Mouse (Mus musculus): ENCODE results near the gene Med12. TPM values are rescaled to one million over a fixed set of nuclear protein-coding genes. Genes with fewer than 3 reads are reported as not detected.
"Not testable (repeated sequence)": the region's sequence is repeated elsewhere in the genome, so short reads cannot be mapped to it uniquely, and the experiment has no call there.

The Med12 gene
- polyA plus RNA-seq, 1 experiment = 64.7 TPM

GRCm38 (mm10) chrX:101329372-101330028 is 55.7 kb downstream of the Med12 start:
- no peak overlapping the region for H3K27ac ChIP-seq (ENCODE audit: insufficient read depth, low read depth, low read length)
- no peak overlapping the region for H3K4me3 ChIP-seq (ENCODE audit: insufficient read depth, low read length)
- H3K4me1 ChIP-seq (ENCODE audit: control insufficient read depth, insufficient read depth, low read length) = no peaks in the 10 kb centered on the region; the same call in 1 of the 2 replicates
- TF ChIP-seq CTCF (IDR thresholded peaks at IDR 0.05; ENCODE audit: low read depth, low read length) (no peak), POLR2A (IDR thresholded peaks at IDR 0.05; ENCODE audit: borderline replicate concordance, low read depth, low read length) (no peak)

DNA sequence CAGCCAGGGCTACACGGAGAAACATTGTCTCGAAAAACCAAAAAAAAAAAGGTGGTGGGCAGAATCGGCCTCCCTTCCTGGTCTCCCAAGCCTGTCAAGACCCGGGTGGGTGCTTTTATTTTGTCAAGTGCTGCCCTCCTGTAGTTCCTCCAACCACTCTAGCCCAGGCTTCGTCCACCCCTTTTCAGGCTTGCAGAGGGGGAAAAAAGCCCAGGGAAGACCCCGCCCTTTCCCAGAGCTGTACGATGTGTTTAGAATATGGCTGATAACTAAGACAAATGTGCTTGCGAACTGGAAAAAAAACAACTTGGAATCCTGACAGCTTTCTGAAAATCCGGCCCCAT is 58.2 kb downstream of the Med12 start:
- no peaks in the 10 kb centered on the region; the same call in 1 of the 2 replicates for H3K4me1 ChIP-seq (ENCODE audit: control insufficient read depth, insufficient read depth, low read length)
- peak overlapping the region; percentile 67 for H3K4me3 ChIP-seq (ENCODE audit: insufficient read depth, low read length)
- no peak for TF ChIP-seq POLR2A (IDR thresholded peaks at IDR 0.05; ENCODE audit: borderline replicate concordance, low read depth, low read length)
- TF ChIP-seq CTCF (IDR thresholded peaks at IDR 0.05; ENCODE audit: low read depth, low read length) = no peak
- H3K27ac ChIP-seq (ENCODE audit: insufficient read depth, low read depth, low read length) = peak overlapping the region; percentile 96

GRCm38 (mm10) chrX:101332375-101333211 is 58.8 kb downstream of the Med12 start:
- Histone ChIP-seq H3K4me1 (ENCODE audit: control insufficient read depth, insufficient read depth, low read length) (no peaks in the 10 kb centered on the region; the same call in 1 of the 2 replicates), H3K4me3 (ENCODE audit: insufficient read depth, low read length) (peak overlapping the region; percentile 67), H3K27ac (ENCODE audit: insufficient read depth, low read depth, low read length) (peak overlapping the region; percentile 96)
- TF ChIP-seq POLR2A (IDR thresholded peaks at IDR 0.05; ENCODE audit: borderline replicate concordance, low read depth, low read length) = no peak
- no peak for TF ChIP-seq CTCF (IDR thresholded peaks at IDR 0.05; ENCODE audit: low read depth, low read length)

DNA sequence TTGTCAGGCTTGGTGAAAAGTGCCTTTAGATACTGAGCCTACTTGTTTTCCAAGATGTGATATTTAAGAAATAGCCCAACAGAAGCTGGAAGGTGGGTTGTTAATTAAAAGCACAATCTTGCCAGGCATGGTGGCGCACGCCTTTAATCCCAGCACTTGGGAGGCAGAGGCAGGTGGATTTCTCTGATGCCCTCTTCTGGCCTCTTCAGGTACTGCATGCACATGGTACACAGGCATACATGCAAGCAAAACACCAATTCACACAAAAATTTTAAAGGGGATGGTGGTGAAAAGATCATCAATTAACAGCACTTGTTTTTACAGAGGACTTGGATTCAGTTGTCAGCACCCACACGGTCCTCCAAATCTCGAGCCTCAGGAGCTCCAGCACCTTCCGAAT is 60.8 kb downstream of the Med12 start:
- Histone ChIP-seq H3K27ac (ENCODE audit: insufficient read depth, low read depth, low read length) (no peak overlapping the region), H3K4me1 (ENCODE audit: control insufficient read depth, insufficient read depth, low read length) (no peaks in the 10 kb centered on the region; the same call in 1 of the 2 replicates), H3K4me3 (ENCODE audit: insufficient read depth, low read length) (no peak overlapping the region)
- TF ChIP-seq CTCF (IDR thresholded peaks at IDR 0.05; ENCODE audit: low read depth, low read length) (0 out of 2 replicates have a peak, but pooled peaks have one; percentile 31), POLR2A (IDR thresholded peaks at IDR 0.05; ENCODE audit: borderline replicate concordance, low read depth, low read length) (no peak)

DNA sequence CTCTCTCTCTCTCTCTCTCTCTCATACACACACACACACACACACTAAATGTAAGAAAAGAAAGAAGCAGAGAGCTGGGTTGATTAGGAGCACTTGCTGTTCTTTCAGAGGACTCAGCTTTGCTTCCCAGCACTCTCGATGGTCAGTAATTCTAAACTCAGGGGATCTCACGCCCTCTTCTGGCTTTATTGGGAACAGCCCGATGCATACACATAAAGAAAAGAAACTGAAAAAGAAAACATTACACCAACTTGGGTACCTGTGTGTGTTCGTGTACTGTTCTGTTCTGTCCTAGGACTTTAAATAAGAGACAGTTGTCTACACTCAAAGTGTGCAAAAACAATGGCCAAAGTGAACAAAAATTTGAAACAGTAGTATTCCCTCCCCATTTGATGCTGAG is 64.8 kb downstream of the Med12 start:
- no peaks in the 10 kb centered on the region for H3K4me1 ChIP-seq (ENCODE audit: control insufficient read depth, insufficient read depth, low read length)
- no peak overlapping the region for H3K4me3 ChIP-seq (ENCODE audit: insufficient read depth, low read length)
- no peak for TF ChIP-seq POLR2A (IDR thresholded peaks at IDR 0.05; ENCODE audit: borderline replicate concordance, low read depth, low read length)
- TF ChIP-seq CTCF (IDR thresholded peaks at IDR 0.05; ENCODE audit: low read depth, low read length) = no peak
- no peak overlapping the region for H3K27ac ChIP-seq (ENCODE audit: insufficient read depth, low read depth, low read length)

- H3K4me3 ChIP-seq (ENCODE audit: insufficient read depth, low read length) = not testable (repeated sequence)
Observed at GRCm38 (mm10) chrX:101342837-101343236, 69.0 kb downstream of the Med12 start.

DNA sequence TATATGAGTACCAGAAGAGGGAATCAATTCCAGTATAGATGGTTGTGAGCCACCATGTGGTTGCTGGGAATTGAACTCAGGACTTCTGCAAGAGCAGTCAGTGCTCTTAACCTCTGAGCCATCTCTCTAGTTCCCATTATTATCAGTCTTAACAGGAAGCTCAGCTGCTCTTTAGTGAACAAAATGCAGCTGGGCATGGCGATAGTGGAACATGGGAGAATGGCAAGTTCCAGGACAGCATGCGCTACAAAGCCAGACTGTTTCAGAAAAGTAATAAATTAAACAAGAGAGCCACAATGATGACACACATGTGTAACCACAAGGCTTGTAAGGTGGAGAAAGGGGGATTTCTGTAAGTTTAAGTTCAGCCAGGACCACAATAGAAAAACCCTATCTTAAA is 71.6 kb downstream of the Med12 start:
- Histone ChIP-seq H3K4me1 (ENCODE audit: control insufficient read depth, insufficient read depth, low read length) (no peaks in the 10 kb centered on the region), H3K4me3 (ENCODE audit: insufficient read depth, low read length) (no peak overlapping the region), H3K27ac (ENCODE audit: insufficient read depth, low read depth, low read length) (no peak overlapping the region)
- TF ChIP-seq CTCF (IDR thresholded peaks at IDR 0.05; ENCODE audit: low read depth, low read length) (no peak), POLR2A (IDR thresholded peaks at IDR 0.05; ENCODE audit: borderline replicate concordance, low read depth, low read length) (no peak)

More at GRCm38 (mm10) chrX:101342837-101343236, 69.0 kb downstream of the Med12 start:
- H3K27ac ChIP-seq (ENCODE audit: insufficient read depth, low read depth, low read length); H3K4me1 ChIP-seq (ENCODE audit: control insufficient read depth, insufficient read depth, low read length): not testable (repeated sequence)

DNA sequence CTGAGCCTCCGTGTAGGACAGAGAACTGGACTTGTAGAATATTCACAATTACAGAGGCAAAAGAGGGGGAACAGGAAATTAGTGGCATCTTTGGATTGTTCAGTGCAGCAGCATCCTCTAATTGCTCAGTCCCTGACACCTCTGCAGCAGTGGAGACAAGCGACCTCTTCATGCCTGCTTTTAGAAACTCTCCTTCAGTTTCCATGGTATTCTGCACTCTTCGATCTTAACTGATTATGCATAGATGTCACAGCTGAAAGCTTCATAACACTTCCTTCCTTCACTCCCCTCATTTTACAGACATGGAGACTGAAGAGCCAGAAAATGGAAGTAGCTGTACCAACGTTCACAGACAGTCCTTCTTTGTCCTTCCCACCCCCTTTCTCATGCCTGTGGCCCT is 72.6 kb downstream of the Med12 start:
- H3K4me3 ChIP-seq (ENCODE audit: insufficient read depth, low read length) = no peak overlapping the region
- no peak overlapping the region for H3K27ac ChIP-seq (ENCODE audit: insufficient read depth, low read depth, low read length)
- no peaks in the 10 kb centered on the region for H3K4me1 ChIP-seq (ENCODE audit: control insufficient read depth, insufficient read depth, low read length)
- TF ChIP-seq POLR2A (IDR thresholded peaks at IDR 0.05; ENCODE audit: borderline replicate concordance, low read depth, low read length) (no peak), CTCF (IDR thresholded peaks at IDR 0.05; ENCODE audit: low read depth, low read length) (no peak)

Other genes with a start within 250 kb of the Med12 start
- gene Tex11, start 214.4 kb upstream of the Med12 start, polyA plus RNA-seq (2012; ENCODE audit: insufficient read depth, insufficient read length, missing spikeins) = not detected in 2 replicates
- gene Slc7a3, start 188.0 kb upstream of the Med12 start, polyA plus RNA-seq (2012; ENCODE audit: insufficient read depth, insufficient read length, missing spikeins) = 0.29 and 0.71 TPM in 2 replicates
- gene Snx12, start 51.5 kb upstream of the Med12 start, polyA plus RNA-seq (2012; ENCODE audit: insufficient read depth, insufficient read length, missing spikeins) = 55.8 and 66.5 TPM in 2 replicates
- 27.9 and 29.2 TPM in 2 replicates for gene Foxo4, start 19.5 kb upstream of the Med12 start, polyA plus RNA-seq (2012; ENCODE audit: insufficient read depth, insufficient read length, missing spikeins)
- 2.3 TPM in 1 of 2 replicates, not detected in the other for gene Gm614, start 10.0 kb upstream of the Med12 start, polyA plus RNA-seq (2012; ENCODE audit: insufficient read depth, insufficient read length, missing spikeins)
- gene Il2rg, start 5.8 kb upstream of the Med12 start, polyA plus RNA-seq (2012; ENCODE audit: insufficient read depth, insufficient read length, missing spikeins) = 167 and 176 TPM in 2 replicates
- gene Gm20489, start 5.0 kb upstream of the Med12 start, polyA plus RNA-seq (2012; ENCODE audit: insufficient read depth, insufficient read length, missing spikeins) = 2.3 TPM in 1 of 2 replicates, not detected in the other
- not detected in 2 replicates for gene Nlgn3, start 25.1 kb downstream of the Med12 start, polyA plus RNA-seq (2012; ENCODE audit: insufficient read depth, insufficient read length, missing spikeins)
- not detected in 2 replicates for gene Gjb1, start 102.3 kb downstream of the Med12 start, polyA plus RNA-seq (2012; ENCODE audit: insufficient read depth, insufficient read length, missing spikeins)
- 34.3 and 41.8 TPM in 2 replicates for gene Zmym3, start 146.8 kb downstream of the Med12 start, polyA plus RNA-seq (2012; ENCODE audit: insufficient read depth, insufficient read length, missing spikeins)
- 242 and 247 TPM in 2 replicates for gene Nono, start 155.3 kb downstream of the Med12 start, polyA plus RNA-seq (2012; ENCODE audit: insufficient read depth, insufficient read length, missing spikeins)
- 1.2 TPM in 1 of 2 replicates, not detected in the other for gene Itgb1bp2, start 175.1 kb downstream of the Med12 start, polyA plus RNA-seq (2012; ENCODE audit: insufficient read depth, insufficient read length, missing spikeins)